ENCODE assay signal across 8 mouse cellular contexts in the genomic region with DNA sequence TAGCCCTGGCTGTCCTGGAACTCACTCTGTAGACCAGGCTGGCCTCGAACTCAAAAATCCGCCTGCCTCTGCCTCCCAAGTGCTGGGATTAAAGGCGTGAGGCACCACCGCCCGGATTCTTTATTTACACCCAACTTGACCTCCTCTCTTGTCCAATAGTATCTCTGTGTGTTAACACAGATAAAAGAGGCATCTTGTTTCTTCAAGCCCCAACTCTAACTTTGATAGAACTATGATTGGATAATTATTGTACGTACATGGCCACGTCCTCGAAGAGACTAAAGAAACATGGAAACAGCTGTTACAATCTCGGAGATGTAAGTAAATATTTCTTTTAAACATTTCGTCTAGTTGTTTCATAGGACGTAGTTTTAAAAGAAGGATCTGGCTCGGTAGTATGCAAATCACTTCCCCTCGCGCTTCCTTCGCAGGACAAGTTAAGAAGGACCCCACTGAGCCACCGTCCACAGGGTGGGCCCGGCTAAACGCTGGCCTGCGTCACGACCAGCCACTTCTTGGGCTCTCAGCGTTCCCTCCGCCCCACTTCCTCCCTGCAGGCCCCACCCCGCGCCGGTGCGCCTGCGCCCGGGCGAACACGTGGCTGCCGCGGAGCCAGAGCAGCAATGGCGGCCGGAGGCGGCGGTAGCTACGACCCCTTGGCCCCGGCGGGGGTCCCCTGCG. TPM values are rescaled to one million over a fixed set of nuclear protein-coding genes. Genes with fewer than 3 reads are reported as not detected.
DNase-seq lines count a peak whose midpoint lies in the region; ATAC-seq and TF ChIP-seq lines count a peak whose summit lies in the region.

TSS of gene Wdr43 (plus strand) at position 258 of the 681 bp plus-strand sequence.

- H3K9ac ChIP-seq in hindbrain, postnatal 0 days (replicated peaks; ENCODE audit: low read length) = peak within 1 kb of the TSS; percentile 91

- intact Hi-C loops in left cerebral cortex, adult 2 months (cut with DNase I) = loop anchor here (1.0 to 5.0 kb wide), 3 partner anchors 16 to 138 kb away; partner anchors contain the start of genes Smchd1 and Spdya

- H3K4me1 ChIP-seq in hindbrain, postnatal 0 days (ENCODE audit: insufficient read depth, low read length) = peaks cover 15% of the 10 kb centered on the region

- H3K27ac ChIP-seq in hindbrain, postnatal 0 days = peak within 1 kb of the TSS; percentile 64; the same call in 1 of the 2 replicates
- peak within 1 kb of the TSS; percentile 80 for H3K27ac ChIP-seq in left cerebral cortex, adult 2 months

- WGBS in hindbrain, postnatal 0 days = 7% methylated on average over 40 of the region's 40 CpGs

- peak; percentile 93 for DNase-seq in WW6 (ENCODE audit: low read depth, low spot score)
- peak; percentile 84 to 95 for DNase-seq in cerebellum, postnatal 4 days (ENCODE audit: low spot score in 2 of 2)
- peak; percentile 95 for DNase-seq in gastrocnemius, adult 18-20 months (ENCODE audit: low spot score)
- peak; percentile 98 for DNase-seq in hindbrain, postnatal 0 days (ENCODE audit: low spot score)
- peak; percentile 96 to 97 for DNase-seq in left cerebral cortex, adult 2 months (ENCODE audit: extremely low spot score in 1 of 2, low spot score in 2 of 2)
- DNase-seq in right cerebral cortex, adult 2 months (ENCODE audit: low spot score in 2 of 2) = peak; percentile 97
- peak; percentile 96 for DNase-seq in urinary bladder, postnatal 14 days (ENCODE audit: low spot score)

- H3K9me3 ChIP-seq in hindbrain, postnatal 0 days (ENCODE audit: low read length) = no peaks in the 10 kb centered on the region

- no peak for TF ChIP-seq CTCF in hindbrain, postnatal 0 days (IDR thresholded peaks at IDR 0.05; ENCODE audit: low read depth)
- TF ChIP-seq CTCF in left cerebral cortex, adult 2 months (IDR thresholded peaks at IDR 0.05) = no peak

- H3K27me3 ChIP-seq in hindbrain, postnatal 0 days (ENCODE audit: insufficient read depth, low read length) = no peaks in the 10 kb centered on the region

- peak; percentile 100 for ATAC-seq in hindbrain, postnatal 0 days
- peak; percentile 99 for ATAC-seq in megakaryocyte, adult 5-6 weeks (ENCODE audit: poor library complexity, severe bottlenecking)

- H3K4me2 ChIP-seq in hindbrain, postnatal 0 days (ENCODE audit: low read depth, low read length) = peak within 1 kb of the TSS; percentile 81

- peak within 1 kb of the TSS; percentile 100 for H3K4me3 ChIP-seq in hindbrain, postnatal 0 days (ENCODE audit: low read length)
- H3K4me3 ChIP-seq in left cerebral cortex, adult 2 months = peak within 1 kb of the TSS; percentile 91

- no peaks in the 10 kb centered on the region; the same call in 1 of the 2 replicates for H3K36me3 ChIP-seq in hindbrain, postnatal 0 days (ENCODE audit: insufficient read depth, low read length)

RNA-seq across cellular contexts. Expression of gene Wdr43, which starts in this region (rescaled TPM):
- 10 to 100 TPM; 26.5 to 29.6 TPM for total RNA-seq in gastrocnemius, adult 18-20 months (2021)
- total RNA-seq in hindbrain, postnatal 0 days (2014; rRNA removed) = 19.4 and 80.8 TPM in 2 replicates
- polyA plus RNA-seq in hindbrain, postnatal 0 days (2015; fragmentation: Nextera tagmentation; extraction: Ambion mirVana) = 33.6 and 36.0 TPM in 2 replicates
- 10 to 100 TPM; 26.8 to 27.8 TPM for total RNA-seq in left cerebral cortex, adult 2 months (2021)
- total RNA-seq in megakaryocyte, adult 5-6 weeks (2015) = 25.9 and 29.4 TPM in 2 replicates
- total RNA-seq in megakaryocyte, adult 5-6 weeks (2017) = 75.9 and 89.8 TPM in 2 replicates

Comparison
In these comparisons a context has a peak if more than half of its experiments do, and no peak if none do; other contexts are left out.
1. Peak in every context shown above with its lines: DNase-seq, ATAC-seq, H3K4me3 ChIP-seq and H3K27ac ChIP-seq.